Mouse (Mus musculus) intestine, postnatal 0 days (tissue): ENCODE data around the gene Gpd2. TPM values are rescaled to one million over a fixed set of nuclear protein-coding genes. Genes with fewer than 3 reads are reported as not detected.

Experiments
- ATAC-seq: fragments of 200-750 bp; cut with Nextera tagmentation; 2 replicates; pipeline ENCODE4 v1.8.0; 2017; ENCODE audit warnings: mild to moderate bottlenecking, moderate TSS enrichment, moderate library complexity
- H3K27ac ChIP-seq: fragments of 300-500 bp; sonication (generic); 2 replicates; pipeline ENCODE4 v1.5.1; 2014; ENCODE audit warnings: mild to moderate bottlenecking, low read depth, low read length, moderate library complexity
- H3K27me3 ChIP-seq: fragments of 300-500 bp; sonication (generic); replicated peaks from 2 replicates; pipeline ENCODE4 v1.6.1; 2014; ENCODE audit warnings: low read length, mixed read lengths; ENCODE audit not compliant: control insufficient read depth, insufficient read depth
- H3K36me3 ChIP-seq: fragments of 300-500 bp; sonication (generic); 2 replicates; pipeline ENCODE4 v1.6.1; 2014; ENCODE audit warnings: mild to moderate bottlenecking, moderate library complexity; ENCODE audit not compliant: control insufficient read depth, insufficient read depth
- H3K4me1 ChIP-seq: fragments of 300-500 bp; sonication (generic); replicated peaks from 2 replicates; pipeline ENCODE4 v1.6.1; 2014; ENCODE audit warnings: antibody characterized with exemption, low read length, mixed read lengths; ENCODE audit not compliant: control insufficient read depth, insufficient read depth
- H3K4me2 ChIP-seq: fragments of 300-500 bp; sonication (generic); replicated peaks from 2 replicates; pipeline ENCODE4 v1.6.1; 2014; ENCODE audit warnings: low read depth, mild to moderate bottlenecking, moderate library complexity
- H3K4me3 ChIP-seq: fragments of 300-500 bp; sonication (generic); 2 replicates; pipeline ENCODE4 v1.5.1; 2014; ENCODE audit warnings: low read depth, low read length
- H3K9ac ChIP-seq: fragments of 300-500 bp; sonication (generic); 2 replicates; pipeline ENCODE4 v1.6.1; 2014; ENCODE audit warnings: mild to moderate bottlenecking, low read depth, low read length
- H3K9me3 ChIP-seq: fragments of 300-500 bp; sonication (generic); 2 replicates; pipeline ENCODE4 v1.6.1; 2016; ENCODE audit warnings: mixed run types; ENCODE audit not compliant: control insufficient read depth
- CTCF ChIP-seq: sonication (generic); IDR thresholded peaks from 2 replicates; pipeline ENCODE4 v1.5.1; 2016; ENCODE audit warnings: low read depth, mild to moderate bottlenecking, control low read depth, antibody characterized with exemption, moderate library complexity
- WGBS: fragments of 180-500 bp; shearing (Covaris S2); extraction: QIAGEN DNeasy Blood & Tissue Kit; methylation state at CpG from one replicate; pipeline ENCODE4 v1.1.7; 2014; 5-methylcytosine and 5-hydroxymethylcytosine counted together
- polyA plus RNA-seq: library from polyadenylated mRNA; unstranded; fragments of >200 nt; fragmentation: Nextera tagmentation; extraction: Ambion mirVana; gene quantifications from 2 replicates; pipeline ENCODE4 v1.2.1, GENCODE M21; 2015

The Gpd2 gene
- polyA plus RNA-seq, 1 experiment from 2014 or later, result 26.0 TPM

- no peak overlapping the region for H3K9ac ChIP-seq
- no peak overlapping the region for H3K4me2 ChIP-seq
- no peak for TF ChIP-seq CTCF
- H3K27me3 ChIP-seq, result no peaks in the 10 kb centered on the region
- 86% methylated on average over 8 of the region's 8 CpGs for WGBS
- no peak overlapping the region for H3K27ac ChIP-seq
- no peaks in the 10 kb centered on the region for H3K9me3 ChIP-seq
- no peak for ATAC-seq
- no peak overlapping the region for H3K4me3 ChIP-seq
- H3K36me3 ChIP-seq, result no peaks in the 10 kb centered on the region
- H3K4me1 ChIP-seq, result 0 out of 2 replicates have a peak, but pooled peaks cover 3% of the 10 kb centered on the region
Measured at GRCm38 (mm10) chr2:57232328-57232727, 5.1 kb upstream of the Gpd2 start.

- TF ChIP-seq CTCF, result no peak
- 61% methylated on average over 2 of the region's 2 CpGs for WGBS
Measured at GRCm38 (mm10) chr2:57236246-57236645, 1.2 kb upstream of the Gpd2 start.

GRCm38 (mm10) chr2:57237026-57237425 lies 409 bp upstream of the Gpd2 start:
- 51% methylated on average over 6 of the region's 6 CpGs for WGBS
- H3K9ac ChIP-seq, result no peak overlapping the region
- no peak overlapping the region for H3K27ac ChIP-seq

More at GRCm38 (mm10) chr2:57236246-57236645, 1.2 kb upstream of the Gpd2 start:
- no peak for ATAC-seq
- H3K4me1 ChIP-seq, result 0 out of 2 replicates have a peak, but pooled peaks cover 7% of the 10 kb centered on the region
- no peaks in the 10 kb centered on the region for H3K27me3 ChIP-seq
- no peak overlapping the region for H3K9ac ChIP-seq
- H3K9me3 ChIP-seq, result no peaks in the 10 kb centered on the region
- no peak overlapping the region for H3K4me3 ChIP-seq
- no peak overlapping the region for H3K4me2 ChIP-seq
- H3K36me3 ChIP-seq, result no peaks in the 10 kb centered on the region
- H3K27ac ChIP-seq, result no peak overlapping the region

GRCm38 (mm10) chr2:57237920-57238613 lies 632 bp downstream of the Gpd2 start:
- no peaks in the 10 kb centered on the region for H3K9me3 ChIP-seq
- H3K4me3 ChIP-seq, result peak overlapping the region; percentile 74
- peak; percentile 36 for TF ChIP-seq CTCF
- no peaks in the 10 kb centered on the region for H3K27me3 ChIP-seq
- H3K9ac ChIP-seq, result peak overlapping the region; percentile 90
- under 1% methylated on average over 66 of the region's 69 CpGs for whole genome bisulfite sequencing
- peak; percentile 97 for ATAC-seq
- no peaks in the 10 kb centered on the region for H3K36me3 ChIP-seq
- H3K4me1 ChIP-seq, result 0 out of 2 replicates have a peak, but pooled peaks cover 7% of the 10 kb centered on the region
- H3K4me2 ChIP-seq, result peak overlapping the region; percentile 95
- peak overlapping the region; percentile 95 for H3K27ac ChIP-seq

More at GRCm38 (mm10) chr2:57237026-57237425, 409 bp upstream of the Gpd2 start:
- H3K4me1 ChIP-seq, result 0 out of 2 replicates have a peak, but pooled peaks cover 7% of the 10 kb centered on the region
- no peaks in the 10 kb centered on the region for H3K9me3 ChIP-seq
- no peak for ATAC-seq
- no peaks in the 10 kb centered on the region for H3K36me3 ChIP-seq
- TF ChIP-seq CTCF, result no peak
- H3K4me2 ChIP-seq, result peak overlapping the region; percentile 95
- no peaks in the 10 kb centered on the region for H3K27me3 ChIP-seq
- H3K4me3 ChIP-seq, result 0 out of 2 replicates have a peak overlapping the region, but pooled peaks have one; percentile 74

- peak overlapping the region; percentile 90 for H3K9ac ChIP-seq
- no peak; the same call in 1 of the 2 replicates for ATAC-seq
- H3K4me3 ChIP-seq, result peak overlapping the region; percentile 74
- H3K4me2 ChIP-seq, result peak overlapping the region; percentile 95
- WGBS, result 5% methylated on average over 17 of the region's 17 CpGs
- no peaks in the 10 kb centered on the region for H3K27me3 ChIP-seq
- no peaks in the 10 kb centered on the region for H3K36me3 ChIP-seq
- peak overlapping the region; percentile 95 for H3K27ac ChIP-seq
- H3K4me1 ChIP-seq, result 0 out of 2 replicates have a peak, but pooled peaks cover 7% of the 10 kb centered on the region
- no peak for TF ChIP-seq CTCF
- no peaks in the 10 kb centered on the region for H3K9me3 ChIP-seq
Measured at GRCm38 (mm10) chr2:57238614-57239165, 1.3 kb downstream of the Gpd2 start.

GRCm38 (mm10) chr2:57239356-57239755 lies 1.9 kb downstream of the Gpd2 start:
- Histone ChIP-seq H3K4me2 (peak overlapping the region; percentile 95), H3K9me3 (no peaks in the 10 kb centered on the region), H3K36me3 (no peaks in the 10 kb centered on the region), H3K4me3 (peak overlapping the region; percentile 74), H3K27me3 (no peaks in the 10 kb centered on the region), H3K27ac (no peak overlapping the region), H3K9ac (no peak overlapping the region), H3K4me1 (0 out of 2 replicates have a peak, but pooled peaks cover 7% of the 10 kb centered on the region)
- 33% methylated on average over 2 of the region's 2 CpGs for WGBS
- ATAC-seq, result no peak
- no peak for TF ChIP-seq CTCF
